Mouse (Mus musculus): ENCODE measurements at regions not wholly inside any gene's neighbourhood (a gene's known extent, or its start where the extent isn't known, plus 50 kb on each side); places are given as distances from the start of the nearest gene placed in this dataset.

- H3K9ac ChIP-seq (replicated peaks) = peak overlapping the region; percentile 45
- peaks cover 40% of the 10 kb centered on the region for H3K27me3 ChIP-seq
- no peaks in the 10 kb centered on the region for H3K36me3 ChIP-seq
- no peaks in the 10 kb centered on the region for H3K9me3 ChIP-seq
- peak overlapping the region; percentile 46 for H3K4me2 ChIP-seq (replicated peaks)
- peaks cover 19% of the 10 kb centered on the region for H3K4me1 ChIP-seq (replicated peaks)
- peak overlapping the region; percentile 70 for H3K27ac ChIP-seq
- H3K4me3 ChIP-seq (replicated peaks) = peak overlapping the region; percentile 18
- peak; percentile 76 for ATAC-seq
- 18% methylated on average over 25 of the region's 25 CpGs for WGBS
These were observed 77.9 kb upstream of the Nkx1-1 start for GRCm38 (mm10) chr5:33511529-33512252.

- ATAC-seq = no peak
- Histone ChIP-seq H3K9me3 (no peaks in the 10 kb centered on the region), H3K9ac (replicated peaks) (no peak overlapping the region), H3K27me3 (peaks cover 48% of the 10 kb centered on the region), H3K4me3 (replicated peaks) (no peak overlapping the region), H3K4me1 (replicated peaks) (peaks cover 34% of the 10 kb centered on the region), H3K4me2 (replicated peaks) (no peak overlapping the region), H3K36me3 (no peaks in the 10 kb centered on the region), H3K27ac (no peak overlapping the region)
- WGBS = 42% methylated on average over 13 of the region's 13 CpGs
These were observed 72.0 kb upstream of the Nkx1-1 start for GRCm38 (mm10) chr5:33505786-33506185.

- no peaks in the 10 kb centered on the region for H3K9me3 ChIP-seq
- no peak overlapping the region; the same call in 1 of the 2 replicates for H3K9ac ChIP-seq (replicated peaks)
- peaks cover 44% of the 10 kb centered on the region for H3K27me3 ChIP-seq
- peak; percentile 53 for ATAC-seq
- H3K4me2 ChIP-seq (replicated peaks) = peak overlapping the region; percentile 12
- H3K4me1 ChIP-seq (replicated peaks) = peaks cover 38% of the 10 kb centered on the region
- no peak overlapping the region for H3K4me3 ChIP-seq (replicated peaks)
- H3K36me3 ChIP-seq = no peaks in the 10 kb centered on the region
- WGBS = 29% methylated on average over 23 of the region's 23 CpGs
- H3K27ac ChIP-seq = no peak overlapping the region
These were observed 68.1 kb upstream of the Nkx1-1 start for GRCm38 (mm10) chr5:33501735-33502495.

GRCm38 (mm10) chr5:33501211-33501610, 67.4 kb upstream of the Nkx1-1 start:
- peaks cover 38% of the 10 kb centered on the region for H3K4me1 ChIP-seq (replicated peaks)
- H3K27me3 ChIP-seq = peaks cover 42% of the 10 kb centered on the region
- H3K4me2 ChIP-seq (replicated peaks) = no peak overlapping the region
- no peak overlapping the region; the same call in 1 of the 2 replicates for H3K9ac ChIP-seq (replicated peaks)
- H3K9me3 ChIP-seq = no peaks in the 10 kb centered on the region
- H3K36me3 ChIP-seq = no peaks in the 10 kb centered on the region
- H3K27ac ChIP-seq = no peak overlapping the region
- no peak overlapping the region for H3K4me3 ChIP-seq (replicated peaks)
- 51% methylated on average over 7 of the region's 7 CpGs for WGBS
- peak; percentile 26; the same call in 1 of the 2 replicates for ATAC-seq

- 15% methylated on average over 6 of the region's 6 CpGs for WGBS
- peak; percentile 90 for ATAC-seq
These were observed 62.2 kb upstream of the Nkx1-1 start for GRCm38 (mm10) chr5:33495900-33496529.

GRCm38 (mm10) chr5:33495276-33495675, 61.5 kb upstream of the Nkx1-1 start:
- Histone ChIP-seq H3K4me3 (replicated peaks) (no peak overlapping the region), H3K4me2 (replicated peaks) (no peak overlapping the region), H3K27me3 (peaks cover 23% of the 10 kb centered on the region), H3K27ac (no peak overlapping the region), H3K9ac (replicated peaks) (no peak overlapping the region), H3K9me3 (no peaks in the 10 kb centered on the region), H3K4me1 (replicated peaks) (peaks cover 19% of the 10 kb centered on the region), H3K36me3 (no peaks in the 10 kb centered on the region)
- WGBS = 32% methylated on average over 6 of the region's 6 CpGs
- ATAC-seq = no peak

More at GRCm38 (mm10) chr5:33495900-33496529, 62.2 kb upstream of the Nkx1-1 start:
- H3K4me3 ChIP-seq (replicated peaks) = no peak overlapping the region
- peaks cover 26% of the 10 kb centered on the region for H3K4me1 ChIP-seq (replicated peaks)
- H3K9ac ChIP-seq (replicated peaks) = no peak overlapping the region
- H3K27ac ChIP-seq = no peak overlapping the region
- H3K36me3 ChIP-seq = no peaks in the 10 kb centered on the region
- no peak overlapping the region for H3K4me2 ChIP-seq (replicated peaks)
- no peaks in the 10 kb centered on the region for H3K9me3 ChIP-seq
- peaks cover 26% of the 10 kb centered on the region for H3K27me3 ChIP-seq

- WGBS = 89% methylated on average over 11 of the region's 11 CpGs
- no peaks in the 10 kb centered on the region for H3K36me3 ChIP-seq
- H3K4me1 ChIP-seq (replicated peaks) = peaks cover 29% of the 10 kb centered on the region
- no peaks in the 10 kb centered on the region for H3K9me3 ChIP-seq
- no peak overlapping the region for H3K9ac ChIP-seq (replicated peaks)
- H3K27me3 ChIP-seq = 0 out of 2 replicates have a peak, but pooled peaks cover 9% of the 10 kb centered on the region
- no peak overlapping the region for H3K27ac ChIP-seq
- H3K4me2 ChIP-seq (replicated peaks) = no peak overlapping the region
- H3K4me3 ChIP-seq (replicated peaks) = no peak overlapping the region
- ATAC-seq = no peak
These were observed 59.0 kb upstream of the Nkx1-1 start for GRCm38 (mm10) chr5:33492604-33493315.

GRCm38 (mm10) chr5:33489286-33489685, 55.5 kb upstream of the Nkx1-1 start:
- Histone ChIP-seq H3K4me2 (replicated peaks) (no peak overlapping the region), H3K9me3 (no peaks in the 10 kb centered on the region), H3K27me3 (peaks cover 12% of the 10 kb centered on the region; the same call in 1 of the 2 replicates), H3K9ac (replicated peaks) (no peak overlapping the region), H3K36me3 (no peaks in the 10 kb centered on the region), H3K4me3 (replicated peaks) (no peak overlapping the region), H3K4me1 (replicated peaks) (peaks cover 21% of the 10 kb centered on the region), H3K27ac (no peak overlapping the region)
- no peak for ATAC-seq
- 73% methylated on average over 6 of the region's 6 CpGs for WGBS

- no peak overlapping the region for H3K4me3 ChIP-seq (replicated peaks)
These were observed 54.4 kb upstream of the Nkx1-1 start for GRCm38 (mm10) chr5:33488152-33488561.

GRCm38 (mm10) chr5:33485765-33486164, 52.0 kb upstream of the Nkx1-1 start:
- Histone ChIP-seq H3K9ac (replicated peaks) (0 out of 2 replicates have a peak overlapping the region, but pooled peaks have one; percentile 10), H3K27me3 (peaks cover 15% of the 10 kb centered on the region; the same call in 1 of the 2 replicates), H3K4me3 (replicated peaks) (no peak overlapping the region), H3K9me3 (no peaks in the 10 kb centered on the region), H3K27ac (no peak overlapping the region), H3K36me3 (no peaks in the 10 kb centered on the region), H3K4me1 (replicated peaks) (peaks cover 28% of the 10 kb centered on the region), H3K4me2 (replicated peaks) (no peak overlapping the region)
- ATAC-seq = no peak
- WGBS = 67% methylated on average over 15 of the region's 15 CpGs

More at GRCm38 (mm10) chr5:33488152-33488561, 54.4 kb upstream of the Nkx1-1 start:
- H3K4me1 ChIP-seq (replicated peaks) = peaks cover 21% of the 10 kb centered on the region
- H3K9ac ChIP-seq (replicated peaks) = peak overlapping the region; percentile 36; the same call in 1 of the 2 replicates
- 2% methylated on average over 9 of the region's 9 CpGs for WGBS
- H3K4me2 ChIP-seq (replicated peaks) = no peak overlapping the region
- ATAC-seq = no peak; the same call in 1 of the 2 replicates
- H3K27ac ChIP-seq = no peak overlapping the region
- peaks cover 13% of the 10 kb centered on the region; the same call in 1 of the 2 replicates for H3K27me3 ChIP-seq
- no peaks in the 10 kb centered on the region for H3K9me3 ChIP-seq
- no peaks in the 10 kb centered on the region for H3K36me3 ChIP-seq

Measured in midbrain, embryonic 13.5 days (tissue).